Mouse (Mus musculus): Measurements from ENCODE around the gene Kif5a.

DNA sequence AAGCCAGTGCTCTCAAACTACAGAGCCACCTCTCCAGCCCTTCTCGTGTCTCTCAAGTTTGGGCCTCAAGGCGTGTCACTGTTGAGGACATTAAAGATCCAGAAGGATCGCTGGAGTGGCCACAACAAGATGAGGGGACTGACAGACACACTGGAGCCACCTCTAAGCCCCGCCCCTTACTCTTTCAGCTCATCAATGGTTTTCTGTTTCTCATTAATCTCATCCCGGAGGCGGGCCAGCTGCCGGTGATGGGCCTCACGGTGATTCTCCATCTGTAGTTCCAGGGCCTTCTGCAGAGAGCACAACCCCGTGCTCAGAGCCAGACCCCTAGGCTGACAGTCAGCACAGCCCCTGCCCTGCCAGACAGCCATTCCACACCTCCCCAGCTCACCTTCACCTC lies 26.6 kb downstream of the Kif5a start:
- TF ChIP-seq CTCF (IDR thresholded peaks at IDR 0.05; ENCODE audit: low read depth) (no peak), EP300 (IDR thresholded peaks at IDR 0.05; ENCODE audit: low read depth) (no peak)

Measured in liver, embryonic 14.5 days (tissue).